Mouse (Mus musculus) neural tube, embryonic 14.5 days (tissue): ENCODE measurements at regions not wholly inside any gene's neighbourhood (a gene's known extent, or its start where the extent isn't known, plus 50 kb on each side); places are given as distances from the start of the nearest gene placed in this dataset.
A peak's percentile ranks its signal among the peaks of the same experiment; 100 is the strongest.

Experiments used
- ATAC-seq: fragments of 200-750 bp; cut with Nextera tagmentation; 2 replicates; pipeline ENCODE4 v1.8.0; 2017; ENCODE audit warnings: low read depth, mild to moderate bottlenecking, moderate TSS enrichment, moderate library complexity
- H3K27ac ChIP-seq: fragments of 300-500 bp; sonication (generic); 2 replicates; pipeline ENCODE4 v1.5.1; 2014; ENCODE audit warnings: low read depth, mild to moderate bottlenecking, control low read depth, low read length, moderate library complexity, mixed read lengths
- H3K27me3 ChIP-seq: fragments of 300-500 bp; sonication (generic); 2 replicates; pipeline ENCODE4 v1.6.1; 2014; ENCODE audit warnings: low read length; ENCODE audit not compliant: control insufficient read depth, insufficient read depth
- H3K36me3 ChIP-seq: fragments of 300-500 bp; sonication (generic); 2 replicates; pipeline ENCODE4 v1.6.1; 2014; ENCODE audit warnings: low read length, mixed read lengths; ENCODE audit not compliant: control insufficient read depth, insufficient read depth
- H3K4me1 ChIP-seq: fragments of 300-500 bp; sonication (generic); 2 replicates; pipeline ENCODE4 v1.6.1; 2014; ENCODE audit warnings: low read length; ENCODE audit not compliant: control insufficient read depth, insufficient read depth
- H3K4me2 ChIP-seq: fragments of 300-500 bp; sonication (generic); 2 replicates; pipeline ENCODE4 v1.6.1; 2014; ENCODE audit warnings: mild to moderate bottlenecking, low read depth, low read length, control low read depth
- H3K4me3 ChIP-seq: fragments of 300-500 bp; sonication (generic); 2 replicates; pipeline ENCODE4 v1.5.1; 2014; ENCODE audit warnings: low read depth, low read length, control low read depth, mixed read lengths
- H3K9ac ChIP-seq: fragments of 300-500 bp; sonication (generic); replicated peaks from 2 replicates; pipeline ENCODE4 v1.6.1; 2014; ENCODE audit warnings: low read depth, mild to moderate bottlenecking, control low read depth, low read length, mixed read lengths
- H3K9me3 ChIP-seq: fragments of 300-500 bp; sonication (generic); 2 replicates; pipeline ENCODE4 v1.6.1; 2016; ENCODE audit warnings: low read length; ENCODE audit not compliant: control insufficient read depth
- WGBS: fragments of 180-500 bp; shearing (Covaris S2); extraction: QIAGEN DNeasy Blood & Tissue Kit; methylation state at CpG from one replicate; pipeline ENCODE4 v1.1.7; 2014; 5-methylcytosine and 5-hydroxymethylcytosine counted together

DNA sequence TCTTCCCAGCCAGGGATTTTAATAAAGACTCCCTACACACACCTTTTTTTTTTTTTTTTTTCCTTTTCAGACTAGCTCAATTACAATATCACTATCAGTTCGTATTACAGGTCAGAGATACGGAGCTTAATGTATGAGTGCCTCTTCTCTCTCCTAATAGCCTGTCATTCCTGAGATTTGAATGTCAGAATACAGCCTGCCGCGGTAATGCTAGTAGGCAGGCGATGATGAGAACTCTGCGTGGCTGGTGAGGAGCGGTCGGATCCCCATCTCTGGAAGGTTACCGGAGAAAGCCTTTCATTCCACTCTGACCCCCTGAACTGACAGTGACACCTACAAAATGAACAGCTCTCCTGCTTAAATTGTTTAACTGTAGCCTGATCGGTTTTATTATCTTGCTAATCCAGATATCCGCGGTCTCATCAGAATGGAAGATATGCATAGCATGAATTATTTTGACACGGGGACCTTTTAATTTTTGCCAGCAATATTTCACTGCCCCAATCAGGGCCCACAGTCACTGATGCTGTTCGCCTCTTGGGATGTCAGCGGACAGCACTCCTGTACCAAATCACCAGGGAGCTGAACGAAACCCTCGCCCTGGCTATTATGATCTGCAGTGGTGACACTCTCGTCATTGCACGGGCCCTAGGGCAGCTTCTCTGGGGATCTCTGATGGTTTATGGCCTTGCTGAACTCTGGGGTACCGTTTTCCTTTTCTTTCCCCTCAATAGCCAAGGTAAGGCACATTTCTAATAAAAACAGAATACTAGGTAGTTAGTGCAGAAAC, 690.9 kb downstream of the 1700064H15Rik start:
- Histone ChIP-seq H3K36me3 (no peaks in the 10 kb centered on the region), H3K4me1 (peaks cover 6% of the 10 kb centered on the region; the same call in 1 of the 2 replicates), H3K4me3 (no peak overlapping the region), H3K27ac (0 out of 2 replicates have a peak overlapping the region, but pooled peaks have one; percentile 22), H3K27me3 (no peaks in the 10 kb centered on the region), H3K9ac (no peak overlapping the region), H3K9me3 (no peaks in the 10 kb centered on the region), H3K4me2 (peak overlapping the region; percentile 6; the same call in 1 of the 2 replicates)
- peak; percentile 54; the same call in 1 of the 2 replicates for ATAC-seq
- 45% methylated on average over 20 of the region's 20 CpGs for WGBS

- WGBS: 77% methylated on average over 11 of the region's 11 CpGs
- Histone ChIP-seq H3K36me3 (no peaks in the 10 kb centered on the region), H3K4me3 (no peak overlapping the region), H3K4me1 (peaks cover 6% of the 10 kb centered on the region; the same call in 1 of the 2 replicates), H3K27ac (no peak overlapping the region), H3K27me3 (no peaks in the 10 kb centered on the region), H3K4me2 (no peak overlapping the region), H3K9ac (no peak overlapping the region), H3K9me3 (no peaks in the 10 kb centered on the region)
- ATAC-seq: no peak
Observed at GRCm38 (mm10) chr3:18941301-18942177, 686.9 kb downstream of the 1700064H15Rik start.

- Histone ChIP-seq H3K27ac (no peak overlapping the region), H3K27me3 (no peaks in the 10 kb centered on the region), H3K9ac (no peak overlapping the region), H3K36me3 (no peaks in the 10 kb centered on the region), H3K4me1 (no peaks in the 10 kb centered on the region), H3K9me3 (no peaks in the 10 kb centered on the region), H3K4me3 (no peak overlapping the region), H3K4me2 (no peak overlapping the region)
- ATAC-seq: no peak
- WGBS: 93% methylated on average over 1 of the region's 1 CpGs
Observed at GRCm38 (mm10) chr3:18960341-18960740, 668.1 kb downstream of the 1700064H15Rik start.

DNA sequence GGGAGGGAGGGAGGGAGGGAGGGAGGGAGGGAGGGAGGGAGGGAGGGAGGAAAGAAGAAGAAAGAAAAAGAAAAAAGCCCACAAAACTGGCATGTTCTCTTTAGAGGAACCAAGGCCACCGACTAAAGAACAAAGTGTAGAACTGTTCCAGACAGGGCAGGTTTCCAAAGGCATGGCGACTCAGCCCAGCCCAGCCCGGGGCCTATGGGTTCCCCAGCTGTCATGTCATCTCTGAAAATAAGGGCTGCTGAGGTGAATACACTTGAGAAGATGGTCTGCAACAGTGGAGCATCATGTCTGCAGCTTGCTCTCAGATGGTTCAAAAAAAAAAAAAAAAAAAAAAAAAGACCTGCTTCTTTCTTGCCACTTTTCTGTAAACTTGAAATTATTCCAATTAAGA, 639.8 kb downstream of the 1700064H15Rik start:
- ATAC-seq: no peak
- Histone ChIP-seq H3K9ac (no peak overlapping the region), H3K4me1 (no peaks in the 10 kb centered on the region), H3K4me2 (no peak overlapping the region), H3K27me3 (no peaks in the 10 kb centered on the region), H3K9me3 (no peaks in the 10 kb centered on the region), H3K36me3 (no peaks in the 10 kb centered on the region), H3K27ac (no peak overlapping the region), H3K4me3 (no peak overlapping the region)
- 85% methylated on average over 3 of the region's 3 CpGs for WGBS

DNA sequence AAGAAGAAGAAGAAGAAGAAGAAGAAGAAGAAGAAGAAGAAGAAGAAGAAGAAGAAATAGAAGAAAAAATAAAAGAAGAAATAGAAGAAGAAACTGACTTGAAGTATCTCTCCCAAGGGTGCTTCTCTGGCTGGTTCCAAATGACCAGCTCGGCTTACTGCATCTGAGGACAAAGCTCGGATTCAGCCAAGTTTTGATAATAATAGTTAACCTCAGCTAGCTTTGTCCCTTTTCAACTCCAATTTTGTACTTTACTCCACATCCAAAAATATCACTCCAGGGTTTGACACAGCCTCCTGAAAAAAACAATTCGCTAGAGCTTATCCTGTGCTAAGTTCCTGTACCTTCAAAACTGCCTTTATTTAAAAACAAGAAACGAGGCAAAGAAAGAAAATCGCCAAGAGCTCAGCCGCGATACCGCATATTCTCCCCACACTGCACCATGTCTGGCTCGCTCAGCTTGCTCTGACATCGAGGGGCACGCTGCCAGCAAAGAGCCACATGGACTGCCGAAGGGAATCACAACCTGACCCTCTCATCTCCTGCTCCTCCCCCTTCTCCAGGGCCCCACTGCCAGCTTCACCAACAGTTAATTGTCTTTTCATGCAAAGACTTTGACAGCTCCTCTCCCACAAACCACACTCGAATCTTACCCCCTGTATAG, 638.8 kb downstream of the 1700064H15Rik start:
- ATAC-seq: peak; percentile 54; the same call in 1 of the 2 replicates
- no peaks in the 10 kb centered on the region for H3K27me3 ChIP-seq
- H3K9ac ChIP-seq: no peak overlapping the region
- H3K36me3 ChIP-seq: no peaks in the 10 kb centered on the region
- WGBS: 58% methylated on average over 13 of the region's 13 CpGs
- no peaks in the 10 kb centered on the region for H3K9me3 ChIP-seq
- no peak overlapping the region for H3K4me2 ChIP-seq
- H3K4me3 ChIP-seq: no peak overlapping the region
- no peak overlapping the region for H3K27ac ChIP-seq
- H3K4me1 ChIP-seq: no peaks in the 10 kb centered on the region

DNA sequence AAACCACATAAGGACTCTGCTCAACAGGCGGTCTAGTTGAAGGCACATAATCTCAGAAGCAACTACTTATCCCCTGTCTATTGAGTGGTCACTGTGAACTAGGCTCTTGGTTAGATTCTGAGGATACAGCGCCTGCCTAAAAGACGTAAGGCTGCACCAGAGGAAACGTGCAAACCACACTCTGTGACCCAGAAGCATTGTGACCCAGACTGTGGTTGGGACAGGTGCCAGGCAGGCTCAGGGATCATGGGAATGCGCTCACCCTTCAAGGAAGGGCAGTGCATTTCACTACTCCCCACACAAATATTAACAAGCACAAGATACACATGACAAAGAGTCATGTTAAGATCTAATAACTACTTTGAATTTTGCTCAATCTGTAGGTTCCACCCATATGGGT, 628.3 kb downstream of the 1700064H15Rik start:
- 84% methylated on average over 5 of the region's 5 CpGs for WGBS
- ATAC-seq: no peak
- no peaks in the 10 kb centered on the region for H3K27me3 ChIP-seq
- no peak overlapping the region for H3K4me2 ChIP-seq
- H3K36me3 ChIP-seq: no peaks in the 10 kb centered on the region
- no peaks in the 10 kb centered on the region for H3K9me3 ChIP-seq
- H3K4me1 ChIP-seq: no peaks in the 10 kb centered on the region
- H3K27ac ChIP-seq: no peak overlapping the region
- no peak overlapping the region for H3K9ac ChIP-seq
- no peak overlapping the region for H3K4me3 ChIP-seq

GRCm38 (mm10) chr3:19002056-19002455, 626.4 kb downstream of the 1700064H15Rik start:
- Histone ChIP-seq H3K27me3 (no peaks in the 10 kb centered on the region), H3K4me1 (no peaks in the 10 kb centered on the region), H3K4me3 (no peak overlapping the region), H3K36me3 (no peaks in the 10 kb centered on the region), H3K4me2 (no peak overlapping the region), H3K27ac (no peak overlapping the region), H3K9me3 (no peaks in the 10 kb centered on the region), H3K9ac (no peak overlapping the region)
- no peak for ATAC-seq
- 44% methylated on average over 7 of the region's 7 CpGs for WGBS

GRCm38 (mm10) chr3:19004792-19005191, 623.7 kb downstream of the 1700064H15Rik start:
- WGBS: 80% methylated on average over 1 of the region's 1 CpGs
- Histone ChIP-seq H3K36me3 (no peaks in the 10 kb centered on the region), H3K9ac (no peak overlapping the region), H3K9me3 (no peaks in the 10 kb centered on the region), H3K4me2 (no peak overlapping the region), H3K4me1 (no peaks in the 10 kb centered on the region), H3K27me3 (no peaks in the 10 kb centered on the region), H3K4me3 (no peak overlapping the region), H3K27ac (no peak overlapping the region)
- no peak for ATAC-seq
